Mouse (Mus musculus) inflammation-experienced regulatory T-cells, adult 6 months (primary cell): ENCODE data around the gene Tbc1d10c. TPM values are rescaled to one million over a fixed set of nuclear protein-coding genes. Genes with fewer than 3 reads are reported as not detected.

Experiments used
- ATAC-seq: one replicate; pipeline ENCODE4 v1.8.0; 2017
- polyA plus RNA-seq, 3 experiments: library from polyadenylated mRNA; unstranded; fragments of 100-300 nt; shearing (Covaris generic); gene quantifications; one replicate each; pipeline ENCODE4 v1.2.1; 2017

Gene Tbc1d10c
- polyA plus RNA-seq, 3 experiments from 2014 or later = 608 to 658 (median 621) TPM

- no peak for ATAC-seq
Measured at GRCm38 (mm10) chr19:4156771-4157170, 34.3 kb downstream of the Tbc1d10c start.

GRCm38 (mm10) chr19:4156073-4156579, 35.0 kb downstream of the Tbc1d10c start:
- ATAC-seq = no peak

- ATAC-seq = peak; percentile 50
Measured at GRCm38 (mm10) chr19:4155223-4156072, 35.6 kb downstream of the Tbc1d10c start.

GRCm38 (mm10) chr19:4154437-4155222, 36.5 kb downstream of the Tbc1d10c start:
- peak; percentile 74 for ATAC-seq

- no peak for ATAC-seq
Measured at GRCm38 (mm10) chr19:4153232-4153654, 37.8 kb downstream of the Tbc1d10c start, which contains the start of gene Ptprcap. Gene Ptprcap, plus strand, starts transcription at chr19:4153604.

- no peak for ATAC-seq
Measured at GRCm38 (mm10) chr19:4152445-4153231, 38.4 kb downstream of the Tbc1d10c start.

- no peak for ATAC-seq
Measured at GRCm38 (mm10) chr19:4151898-4152297, 39.2 kb downstream of the Tbc1d10c start.

GRCm38 (mm10) chr19:4151488-4151860, 39.6 kb downstream of the Tbc1d10c start:
- no peak for ATAC-seq

- no peak for ATAC-seq
Measured at GRCm38 (mm10) chr19:4150567-4151487, 40.3 kb downstream of the Tbc1d10c start.

GRCm38 (mm10) chr19:4149764-4150461, 41.2 kb downstream of the Tbc1d10c start:
- no peak for ATAC-seq

GRCm38 (mm10) chr19:4149283-4149682, 41.8 kb downstream of the Tbc1d10c start:
- ATAC-seq = no peak

- ATAC-seq = no peak
Measured at GRCm38 (mm10) chr19:4148819-4149218, 42.3 kb downstream of the Tbc1d10c start.

GRCm38 (mm10) chr19:4148491-4148806, 42.6 kb downstream of the Tbc1d10c start, which contains the start of gene Coro1b:
Gene Coro1b, plus strand, starts transcription at chr19:4148619.
- peak; percentile 97 for ATAC-seq

- ATAC-seq = no peak
Measured at GRCm38 (mm10) chr19:4147782-4148490, 43.1 kb downstream of the Tbc1d10c start.

- ATAC-seq = no peak
Measured at GRCm38 (mm10) chr19:4147022-4147405, 44.1 kb downstream of the Tbc1d10c start.

GRCm38 (mm10) chr19:4146366-4147021, 44.6 kb downstream of the Tbc1d10c start:
- no peak for ATAC-seq

- no peak for ATAC-seq
Measured at GRCm38 (mm10) chr19:4145936-4146335, 45.1 kb downstream of the Tbc1d10c start.

GRCm38 (mm10) chr19:4144550-4145498, 46.3 kb downstream of the Tbc1d10c start:
- ATAC-seq = no peak
